Mouse (Mus musculus) E14TG2a.4 (cell line): ENCODE measurements around the gene Hoxa10.
A peak's percentile ranks its signal among the peaks of the same experiment; 100 is the strongest.

ENCODE experiments used
- H3K27me3 ChIP-seq: 2 replicates; pipeline ENCODE4 v1.6.1; 2014; ENCODE audit warnings: low read length, control low read depth; ENCODE audit not compliant: insufficient read depth
- H3K36me3 ChIP-seq: 2 replicates; pipeline ENCODE4 v1.6.1; 2014; ENCODE audit warnings: low read length, control low read depth; ENCODE audit not compliant: insufficient read depth
- H3K4me1 ChIP-seq: replicated peaks from 2 replicates; pipeline ENCODE4 v1.6.1; 2014; ENCODE audit warnings: low read depth, low read length, control low read depth
- H3K4me3 ChIP-seq: replicated peaks from 2 replicates; pipeline ENCODE4 v1.5.1; 2014; ENCODE audit warnings: mild to moderate bottlenecking, low read length
- H3K9me3 ChIP-seq: 2 replicates; pipeline ENCODE4 v1.6.1; 2014; ENCODE audit warnings: low read length, control low read depth
- CTCF ChIP-seq: conservative IDR thresholded peaks from 2 replicates; pipeline ENCODE4 v1.5.1; 2014; ENCODE audit warnings: low read length
- NANOG ChIP-seq: IDR thresholded peaks from 2 replicates; pipeline ENCODE4 v1.6.1; 2014; ENCODE audit warnings: borderline replicate concordance, low read length, mixed read lengths
- POU5F1 ChIP-seq: IDR thresholded peaks from 2 replicates; pipeline ENCODE4 v1.6.1; 2014; ENCODE audit warnings: low read length, borderline replicate concordance

Gene Hoxa10

DNA sequence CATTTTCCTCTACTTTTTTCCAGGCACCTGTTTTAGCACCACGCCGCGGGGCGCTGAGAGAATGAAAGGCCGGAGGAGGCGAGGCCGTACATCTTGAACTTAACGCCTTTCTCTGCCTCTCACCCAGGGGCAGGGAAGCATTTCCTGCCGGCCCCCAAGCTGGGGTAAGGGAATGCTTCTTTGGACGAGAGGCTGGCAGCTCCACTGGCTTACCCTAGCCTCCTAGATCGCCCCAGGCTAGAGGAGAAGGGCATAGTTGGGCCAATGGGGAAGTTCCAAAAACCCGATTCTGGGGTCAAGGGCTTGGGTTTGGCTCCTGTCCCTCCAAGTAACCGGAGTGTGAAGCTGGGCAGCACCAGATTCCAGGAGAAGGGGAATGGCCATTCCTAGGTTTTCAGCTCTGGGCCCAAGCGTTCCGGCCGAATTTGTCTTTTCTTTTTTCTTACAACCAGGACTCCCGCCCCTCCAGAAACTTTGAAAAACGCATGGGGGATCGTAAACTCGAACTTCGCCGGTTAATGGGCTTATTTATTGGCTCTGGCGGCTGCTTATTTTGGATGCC is 7.6 kb downstream of the Hoxa10 start:
- TF ChIP-seq CTCF (no peak), POU5F1 (no peak), NANOG (no peak)
- peaks cover 47% of the 10 kb centered on the region for H3K4me1 ChIP-seq
- H3K4me3 ChIP-seq: peak overlapping the region; percentile 65
- no peaks in the 10 kb centered on the region; the same call in 1 of the 2 replicates for H3K9me3 ChIP-seq
- H3K27me3 ChIP-seq: peaks cover 96% of the 10 kb centered on the region
- H3K36me3 ChIP-seq: no peaks in the 10 kb centered on the region

DNA sequence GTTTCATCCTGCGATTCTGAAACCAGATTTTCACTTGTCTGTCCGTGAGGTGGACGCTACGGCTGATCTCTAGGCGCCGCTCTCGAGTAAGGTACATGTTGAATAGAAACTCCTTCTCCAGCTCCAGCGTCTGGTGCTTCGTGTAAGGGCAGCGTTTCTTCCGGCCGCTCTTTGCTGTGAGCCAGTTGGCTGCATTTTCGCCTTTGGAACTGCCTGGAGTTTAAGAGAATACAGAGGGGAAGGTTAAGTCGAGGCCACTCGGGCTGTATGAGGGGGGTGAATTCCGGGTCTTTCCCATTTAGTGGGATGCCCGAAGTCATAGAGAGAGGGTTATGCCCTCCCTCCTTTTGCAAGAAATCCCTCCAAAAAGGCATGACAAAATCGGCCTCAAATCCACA is 8.1 kb downstream of the Hoxa10 start:
- peaks cover 47% of the 10 kb centered on the region for H3K4me1 ChIP-seq
- H3K9me3 ChIP-seq: no peaks in the 10 kb centered on the region; the same call in 1 of the 2 replicates
- no peaks in the 10 kb centered on the region for H3K36me3 ChIP-seq
- no peak overlapping the region; the same call in 1 of the 2 replicates for H3K4me3 ChIP-seq
- TF ChIP-seq NANOG: no peak
- no peak for TF ChIP-seq CTCF
- no peak for TF ChIP-seq POU5F1
- peaks cover 96% of the 10 kb centered on the region for H3K27me3 ChIP-seq

DNA sequence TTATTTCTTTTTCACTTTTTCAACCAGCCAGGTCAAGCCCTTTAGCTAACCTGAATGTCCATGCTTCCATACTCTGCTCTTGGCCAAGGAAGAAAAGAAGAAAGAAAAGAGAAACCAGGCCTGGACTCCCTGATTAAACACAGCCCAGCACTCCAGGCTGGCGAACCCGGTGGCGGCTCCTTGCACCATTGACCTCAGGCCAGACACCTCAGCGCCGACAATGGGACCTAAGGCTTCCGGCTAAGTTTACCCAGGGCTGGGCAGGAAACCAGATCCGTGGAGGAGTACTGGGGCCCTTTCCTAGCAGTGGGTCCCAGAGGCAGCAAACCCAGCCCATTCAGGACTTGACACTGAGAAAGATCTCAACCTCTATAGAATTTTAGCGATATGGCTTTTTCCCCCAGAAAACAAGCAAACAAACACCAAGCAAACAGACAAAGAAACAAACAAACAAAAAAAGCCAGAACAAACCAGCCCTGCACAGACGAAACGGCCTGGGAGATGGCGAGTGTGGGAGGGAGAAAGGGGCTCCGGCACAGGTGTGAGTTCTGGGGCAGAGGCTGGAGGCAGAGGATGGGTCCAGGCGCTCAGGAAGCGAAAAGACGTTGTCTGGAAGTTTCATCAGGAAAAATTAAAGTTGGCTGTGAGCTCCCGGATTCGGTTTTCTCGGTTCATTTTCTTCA is 8.6 kb downstream of the Hoxa10 start:
- Histone ChIP-seq H3K27me3 (peaks cover 96% of the 10 kb centered on the region), H3K9me3 (no peaks in the 10 kb centered on the region; the same call in 1 of the 2 replicates), H3K4me1 (peaks cover 48% of the 10 kb centered on the region), H3K36me3 (no peaks in the 10 kb centered on the region), H3K4me3 (no peak overlapping the region)
- TF ChIP-seq POU5F1 (no peak), CTCF (no peak), NANOG (no peak)

DNA sequence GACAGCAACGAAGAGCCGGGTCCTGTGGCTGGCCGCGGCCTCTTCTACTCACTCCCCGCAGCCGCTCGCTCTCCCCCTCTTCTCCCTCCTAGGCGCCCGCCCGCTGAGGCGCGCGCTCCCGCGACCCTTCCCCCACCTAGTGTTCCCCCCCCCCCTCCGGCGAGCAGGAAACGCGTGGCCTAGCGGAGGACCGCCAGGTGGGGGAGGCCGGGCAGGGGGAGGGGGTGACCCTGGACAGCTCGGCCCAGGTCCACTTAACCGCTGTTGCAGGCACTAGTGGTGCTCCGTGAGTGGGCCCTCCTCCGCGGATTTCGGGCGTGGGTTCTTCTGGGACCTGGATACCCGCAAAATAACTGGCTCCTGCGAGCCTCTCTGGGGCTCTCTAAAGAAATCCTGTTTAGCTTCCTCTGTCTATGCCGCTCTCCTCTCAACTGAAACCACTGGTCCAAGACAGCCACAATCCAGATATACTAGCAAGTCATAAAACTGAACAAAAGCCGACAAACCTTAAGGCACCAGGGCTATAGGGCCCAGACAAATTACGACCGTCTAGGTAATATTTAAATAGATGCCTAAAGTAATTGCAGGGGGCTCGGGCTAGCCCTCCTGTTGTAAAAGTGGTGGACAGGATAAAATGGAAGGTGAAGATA is 10.0 kb downstream of the Hoxa10 start, which contains the start of gene Hoxa9:
Gene Hoxa9 (minus strand): TSS at position 574 of the 650 bp plus-strand sequence.
- Histone ChIP-seq H3K36me3 (no peaks in the 10 kb centered on the region), H3K27me3 (peaks cover 96% of the 10 kb centered on the region), H3K4me3 (peak within 1 kb of the TSS; percentile 39), H3K4me1 (peaks cover 59% of the 10 kb centered on the region), H3K9me3 (no peaks in the 10 kb centered on the region)
- TF ChIP-seq POU5F1 (no peak), NANOG (no peak), CTCF (no peak)

DNA sequence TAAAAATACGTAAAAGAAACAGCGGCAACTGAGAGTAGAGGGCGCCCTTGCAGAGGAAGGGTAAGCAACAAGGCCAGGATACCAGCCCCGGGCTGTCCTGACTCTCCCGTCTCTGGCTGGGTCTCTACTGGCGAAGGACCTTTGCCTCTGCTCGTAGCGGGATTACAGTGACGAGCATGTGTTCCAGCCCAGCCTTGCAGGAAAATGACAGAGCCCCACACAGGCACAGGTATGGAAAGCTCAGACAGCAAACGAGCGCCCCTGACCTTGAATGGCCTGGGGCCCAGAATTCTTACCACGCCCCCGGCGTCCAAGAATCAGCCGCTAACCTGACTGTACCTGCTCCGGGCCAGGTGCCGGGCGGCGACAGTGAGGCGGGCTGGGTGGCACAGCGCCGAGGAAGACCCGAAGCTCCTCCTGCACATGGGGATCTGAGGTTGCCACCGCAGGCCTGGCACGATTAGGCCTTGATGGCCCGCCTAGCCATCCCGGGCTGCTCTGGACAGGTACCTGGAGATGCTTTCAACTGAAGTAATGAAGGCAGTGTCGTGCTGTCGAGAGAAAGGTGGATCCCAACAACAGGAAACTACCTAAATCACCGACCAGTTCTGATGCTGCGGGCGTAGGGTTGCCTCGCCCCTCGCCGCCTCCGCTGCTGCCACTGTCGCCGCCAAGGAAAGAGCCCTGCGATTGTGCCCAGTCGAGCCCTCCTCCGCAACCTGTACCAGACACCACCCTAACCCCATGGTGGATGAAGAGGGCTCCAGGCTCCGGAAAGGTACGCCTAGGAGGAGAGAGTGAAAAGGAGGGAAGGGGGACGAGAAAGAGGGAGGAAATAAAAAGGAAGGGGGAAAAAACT is 10.9 kb downstream of the Hoxa10 start:
- Histone ChIP-seq H3K36me3 (no peaks in the 10 kb centered on the region), H3K27me3 (peaks cover 96% of the 10 kb centered on the region), H3K4me3 (peak overlapping the region; percentile 39), H3K9me3 (no peaks in the 10 kb centered on the region), H3K4me1 (peaks cover 63% of the 10 kb centered on the region)
- no peak for TF ChIP-seq NANOG
- peak; percentile 10; the same call in 1 of the 2 replicates for TF ChIP-seq POU5F1

DNA sequence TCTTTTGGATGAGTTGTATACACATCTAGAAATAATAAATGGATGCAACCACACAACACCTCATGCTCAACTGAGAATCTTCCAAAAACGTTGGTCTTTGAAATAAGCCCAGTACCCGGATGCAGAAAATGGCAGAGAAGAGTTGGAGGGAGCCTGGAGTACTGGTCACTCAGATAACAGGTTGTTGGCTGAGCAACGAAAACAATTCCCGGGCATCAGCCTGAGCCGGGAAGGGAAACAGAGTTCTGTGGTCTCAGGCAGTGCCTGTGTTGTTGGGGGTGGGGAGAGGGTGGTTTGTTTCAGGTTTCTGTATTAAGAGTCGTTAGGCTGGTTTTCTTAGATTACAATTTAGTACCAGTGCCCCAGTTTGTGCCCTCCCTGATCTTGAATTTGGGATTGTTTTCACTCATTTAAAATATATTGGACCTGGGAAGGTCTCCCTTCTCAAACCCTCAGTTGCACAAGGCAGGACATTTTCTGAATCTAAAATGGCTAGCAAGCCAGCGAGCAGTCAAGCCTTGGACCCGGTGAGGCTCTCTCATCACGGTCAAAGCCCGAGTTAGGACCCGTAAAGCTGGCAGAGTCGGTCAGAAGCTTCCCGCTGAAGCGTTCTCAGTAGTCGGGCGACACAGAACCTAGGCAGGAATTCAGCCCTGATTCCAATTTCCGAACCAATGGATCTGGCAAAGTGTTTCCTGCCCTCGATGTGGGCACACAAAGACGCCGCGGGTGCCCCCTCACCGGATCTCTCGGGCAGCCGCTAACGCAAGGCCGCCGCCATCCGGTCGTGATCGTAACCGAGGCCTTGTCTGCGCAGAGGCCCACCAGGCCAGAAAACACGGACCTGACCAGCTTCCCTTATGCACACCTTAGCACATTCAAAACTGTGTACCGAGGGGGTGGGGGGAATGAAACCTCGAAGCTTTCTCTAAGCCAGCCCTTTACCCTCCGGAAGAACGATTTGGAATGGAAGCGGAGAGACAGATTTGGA is 11.9 kb downstream of the Hoxa10 start:
- TF ChIP-seq NANOG (no peak), CTCF (no peak)
- Histone ChIP-seq H3K27me3 (peaks cover 96% of the 10 kb centered on the region), H3K9me3 (no peaks in the 10 kb centered on the region), H3K4me1 (peaks cover 68% of the 10 kb centered on the region), H3K4me3 (peak overlapping the region; percentile 30; the same call in 1 of the 2 replicates), H3K36me3 (no peaks in the 10 kb centered on the region)

DNA sequence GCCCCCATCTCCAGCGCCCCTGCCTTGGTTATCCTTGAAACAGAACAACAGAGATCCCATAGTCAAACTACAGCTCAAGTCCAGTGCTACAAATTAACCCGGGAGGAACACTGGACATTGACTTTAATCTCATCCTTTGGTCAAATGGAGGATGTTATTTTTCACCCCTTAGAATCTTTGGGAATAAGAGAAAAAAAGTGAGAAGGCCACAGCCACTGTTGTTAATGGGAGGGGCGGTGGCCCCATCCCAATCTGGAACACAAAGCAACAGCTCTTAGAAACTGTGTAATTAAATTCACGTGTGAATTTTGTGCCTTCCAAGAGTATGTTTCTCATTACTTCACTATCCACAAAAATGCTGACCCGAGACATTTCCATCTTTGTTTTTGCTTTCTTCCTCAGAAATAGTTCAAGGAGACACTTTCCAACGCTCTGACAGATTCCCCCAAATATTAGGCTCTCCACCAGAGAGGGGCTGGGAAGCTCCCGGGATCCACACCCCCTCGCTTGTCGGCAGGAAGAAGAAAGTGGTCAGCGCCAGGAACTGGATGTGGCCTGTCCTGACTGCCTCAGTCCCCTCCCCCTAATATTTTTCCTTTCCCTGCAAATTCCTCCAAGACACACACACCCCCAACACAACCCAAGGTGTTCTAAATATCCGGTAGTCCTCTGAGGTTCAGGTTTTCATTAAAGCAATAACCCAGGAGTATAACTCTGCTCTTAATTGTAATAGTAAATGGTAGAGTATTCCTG is 13.0 kb downstream of the Hoxa10 start:
- Histone ChIP-seq H3K27me3 (peaks cover 96% of the 10 kb centered on the region), H3K36me3 (no peaks in the 10 kb centered on the region), H3K4me3 (no peak overlapping the region), H3K4me1 (peaks cover 56% of the 10 kb centered on the region), H3K9me3 (no peaks in the 10 kb centered on the region)
- no peak for TF ChIP-seq NANOG
- no peak for TF ChIP-seq CTCF
- TF ChIP-seq POU5F1: no peak
